Mouse (Mus musculus) lung, postnatal 25 days (tissue): ENCODE measurements around the gene Slc35f4.
"Not testable (repeated sequence)": the region's sequence is repeated elsewhere in the genome, so short reads cannot be mapped to it uniquely, and the experiment has no call there.

Experiments
- DNase-seq: peaks from one replicate; pipeline ENCODE4 v3.0.0; 2022; ENCODE audit warnings: low spot score

The Slc35f4 gene

DNA sequence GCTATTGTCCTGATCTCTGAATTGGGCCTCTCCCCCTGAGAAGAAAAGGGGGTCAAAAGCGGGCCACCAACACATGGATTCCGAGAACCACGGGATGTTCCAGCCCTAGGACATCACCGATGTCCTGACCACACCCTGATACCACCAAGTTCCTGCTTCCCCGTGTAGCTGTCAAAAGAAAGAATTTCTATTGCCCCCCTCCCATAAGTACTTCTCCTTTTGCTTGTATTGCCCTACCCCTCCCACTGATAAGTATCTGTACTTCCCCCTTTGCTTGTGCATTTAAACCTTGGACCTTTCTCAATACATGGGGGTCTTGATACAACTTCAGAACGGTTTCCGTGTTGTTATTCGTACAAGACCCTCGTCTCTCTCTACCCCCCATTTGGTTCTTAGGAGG is 247.4 kb downstream of the Slc35f4 start:
- DNase-seq, result not testable (repeated sequence)

DNA sequence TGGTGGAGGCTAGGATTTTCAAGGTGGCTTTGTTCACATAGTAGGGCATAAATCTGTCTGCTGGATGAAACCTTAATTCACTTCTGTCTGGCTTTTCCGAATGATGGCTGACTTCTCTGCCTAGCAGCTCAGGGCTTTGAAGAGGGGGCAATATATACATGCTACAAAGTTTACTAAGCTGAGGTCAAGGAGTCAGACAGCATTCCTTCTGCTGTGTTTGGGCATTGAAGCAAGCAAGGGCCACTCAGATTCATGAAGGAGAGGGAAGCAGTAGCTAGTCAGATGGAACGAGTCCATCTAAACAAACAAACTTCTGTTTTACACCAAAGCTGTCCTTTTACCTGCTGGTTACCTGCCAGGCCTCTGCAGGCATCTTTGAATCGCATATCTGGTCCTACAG is 248.2 kb downstream of the Slc35f4 start:
- no peak for DNase-seq

DNA sequence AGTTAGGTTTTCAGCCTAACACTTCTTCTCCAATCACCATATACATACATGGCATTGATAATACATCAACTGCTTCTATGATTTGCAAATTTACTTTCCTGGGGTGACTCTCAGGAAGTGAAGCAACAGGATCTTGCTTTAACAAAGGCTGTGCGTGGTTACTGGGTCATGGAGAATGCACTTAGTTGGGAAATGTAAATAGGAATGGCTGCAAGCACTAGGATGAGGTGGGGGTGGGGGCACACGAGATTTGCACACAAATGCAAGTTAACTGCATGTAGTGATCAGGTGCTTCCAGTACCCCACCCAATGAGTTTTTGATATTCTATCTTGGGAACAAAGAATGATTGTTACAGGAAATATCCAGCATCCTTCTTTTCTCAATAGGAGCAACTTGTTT is 250.5 kb downstream of the Slc35f4 start:
- DNase-seq, result no peak

DNA sequence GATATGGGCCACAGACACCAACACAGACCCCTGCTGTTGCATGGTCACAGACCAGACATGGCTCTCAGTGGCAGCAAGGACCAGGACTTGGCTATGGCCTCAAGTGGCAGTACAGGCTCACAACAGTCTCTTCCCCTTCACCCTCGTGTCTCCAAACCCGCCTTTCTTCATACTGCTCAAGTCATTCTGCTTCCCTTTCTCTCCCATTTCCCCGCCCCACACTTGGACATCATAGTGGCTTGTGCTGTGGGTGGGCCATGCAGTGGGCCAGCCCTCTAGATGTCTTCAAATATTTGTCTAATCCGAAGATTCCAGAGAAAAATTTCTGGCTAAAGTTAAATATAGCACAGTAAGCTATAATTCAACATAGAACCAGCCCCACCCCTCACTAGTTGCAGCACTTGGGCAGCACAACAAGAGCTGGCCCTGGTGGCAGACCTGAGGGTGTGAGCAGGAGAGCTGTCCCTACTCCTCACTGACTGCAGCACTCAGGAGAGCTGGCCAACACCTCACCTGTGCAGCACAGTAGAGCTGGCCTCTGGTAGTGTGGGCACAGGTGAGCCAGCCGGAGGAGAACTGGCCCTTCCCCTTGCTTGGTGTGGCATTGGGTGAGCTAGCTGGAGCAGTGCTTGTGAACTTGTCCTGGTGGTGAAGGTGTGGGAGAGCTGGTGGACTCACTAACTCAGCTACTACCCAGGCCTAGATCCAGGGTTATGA is 260.4 kb downstream of the Slc35f4 start:
- no peak for DNase-seq
